Mouse (Mus musculus) thymus, adult 2 months (tissue): ENCODE results near the gene Sdsl.

Experiments used
- CTCF ChIP-seq: fragments of 200-500 bp; IDR thresholded peaks from 2 replicates; pipeline ENCODE4 v1.5.1; 2012; ENCODE audit warnings: mild to moderate bottlenecking, control low read depth, low read length, moderate library complexity, borderline replicate concordance; ENCODE audit not compliant: control insufficient read depth, poor library complexity, insufficient read depth; ENCODE audit errors: extremely low read depth
- POLR2A ChIP-seq: fragments of 200-500 bp; IDR thresholded peaks from 2 replicates; pipeline ENCODE4 v1.6.1; 2012; ENCODE audit warnings: mild to moderate bottlenecking, low read length, control low read depth, moderate library complexity; ENCODE audit not compliant: control insufficient read depth, poor library complexity, insufficient read depth; ENCODE audit errors: extremely low read depth

- TF ChIP-seq CTCF (no peak), POLR2A (no peak)
These were observed 15.6 kb downstream of the Sdsl start for GRCm38 (mm10) chr5:120456841-120457554.
